Mouse (Mus musculus): ENCODE measurements at regions not wholly inside any gene's neighbourhood (a gene's known extent, or its start where the extent isn't known, plus 50 kb on each side); places are given as distances from the start of the nearest gene placed in this dataset.

GRCm38 (mm10) chr14:36262126-36262525, 167.4 kb downstream of the 4930474N05Rik start:
- TF ChIP-seq POLR2A (IDR thresholded peaks at IDR 0.05; ENCODE audit: borderline replicate concordance, extremely low read depth, low read depth, low read length) (no peak), CTCF (IDR thresholded peaks at IDR 0.05; ENCODE audit: insufficient read depth, low read length) (no peak)
